Mouse (Mus musculus) olfactory bulb, adult 2 months (tissue): Measurements from ENCODE around the gene Kctd7.

ENCODE experiments used
- CTCF ChIP-seq: fragments of 200-500 bp; IDR thresholded peaks from 2 replicates; pipeline ENCODE4 v1.5.1; 2012; ENCODE audit warnings: low read depth, mild to moderate bottlenecking, low read length, moderate library complexity; ENCODE audit not compliant: insufficient read depth
- POLR2A ChIP-seq: fragments of 200-500 bp; IDR thresholded peaks from 2 replicates; pipeline ENCODE4 v1.6.1; 2012; ENCODE audit warnings: mild to moderate bottlenecking, low read depth, low read length, moderate library complexity; ENCODE audit not compliant: insufficient read depth

- no peak for TF ChIP-seq CTCF
- TF ChIP-seq POLR2A = no peak
Observed at GRCm38 (mm10) chr5:130177871-130178270, 33.2 kb downstream of the Kctd7 start.
